Mouse (Mus musculus) brain, embryonic 14.5 days (tissue): ENCODE data around the gene Plce1. TPM values are rescaled to one million over a fixed set of nuclear protein-coding genes. Genes with fewer than 3 reads are reported as not detected.
A peak's percentile ranks its signal among the peaks of the same experiment; 100 is the strongest.

Source experiments
- DNase-seq: peaks from one replicate; pipeline ENCODE4 v3.0.0-alpha.2; 2011; ENCODE audit warnings: low read depth
- CTCF ChIP-seq: fragments of 200-500 bp; IDR thresholded peaks from 2 replicates; pipeline ENCODE4 v1.5.1; 2012; ENCODE audit warnings: inconsistent platforms, mild to moderate bottlenecking, moderate library complexity, borderline replicate concordance; ENCODE audit not compliant: insufficient read depth, insufficient read length; ENCODE audit errors: extremely low read depth
- POLR2A ChIP-seq: fragments of 200-500 bp; IDR thresholded peaks from 2 replicates; pipeline ENCODE4 v1.6.1; 2012; ENCODE audit warnings: mild to moderate bottlenecking, inconsistent platforms, borderline replicate concordance; ENCODE audit not compliant: poor library complexity, insufficient read depth, insufficient read length, severe bottlenecking; ENCODE audit errors: extremely low read depth
- polyA plus RNA-seq: library from polyadenylated mRNA; depleted of rRNA; stranded (reverse); fragments of >200 nt; gene quantifications from 2 replicates; pipeline ENCODE4 v1.2.3, GENCODE M21; 2012; rRNA removed

The Plce1 gene
- 4.9 and 6.2 TPM in 2 replicates for polyA plus RNA-seq

GRCm38 (mm10) chr19:38480731-38481621 lies at the start of gene Plce1:
TSS of gene Plce1 (plus strand) at chr19:38481109.
- peak; percentile 47 for DNase-seq
- TF ChIP-seq POLR2A (0 out of 2 replicates have a peak, but pooled peaks have one; percentile 14), CTCF (no peak)

DNA sequence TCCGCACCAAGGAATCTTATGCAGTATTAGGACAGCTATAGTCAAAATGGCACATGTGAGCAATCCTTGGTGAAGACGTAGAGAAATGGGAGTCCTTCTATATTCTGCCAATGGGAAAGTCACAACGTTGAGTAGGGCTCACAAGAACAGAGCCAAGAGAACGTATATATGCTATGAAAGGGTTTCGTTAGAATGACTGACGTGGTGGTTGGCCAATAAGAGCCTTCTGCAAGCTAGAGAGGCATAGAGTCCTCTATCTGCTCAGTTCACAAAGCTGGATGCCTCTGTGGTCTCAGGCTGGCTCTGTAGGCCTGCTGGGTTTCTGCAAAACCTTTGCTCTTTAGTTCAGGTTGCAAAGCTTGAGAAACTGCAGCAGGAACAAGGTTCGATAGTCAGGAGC lies 49.6 kb upstream of the Plce1 start:
- no peak for TF ChIP-seq CTCF
- TF ChIP-seq POLR2A: no peak
- no peak for DNase-seq

GRCm38 (mm10) chr19:38432021-38432420 lies 48.9 kb upstream of the Plce1 start:
- DNase-seq: no peak
- TF ChIP-seq CTCF (no peak), POLR2A (no peak)

DNA sequence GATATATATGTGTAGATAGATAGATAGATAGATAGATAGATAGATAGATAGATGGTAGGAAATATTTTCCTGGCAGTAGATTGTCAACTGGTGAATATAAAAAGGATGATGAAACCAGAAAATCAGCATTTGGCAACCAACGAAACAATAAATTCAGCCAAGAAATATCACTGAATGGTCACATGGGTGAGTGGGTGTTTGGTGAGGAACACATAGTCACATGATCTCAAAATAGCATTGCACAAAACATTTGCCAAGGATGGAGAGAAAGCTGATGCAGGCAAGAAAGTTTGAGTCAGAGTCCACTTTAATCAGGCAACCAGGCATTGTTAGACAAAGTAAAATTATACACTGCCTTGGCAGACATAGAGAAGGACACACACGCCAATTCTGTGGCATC lies 47.5 kb upstream of the Plce1 start:
- no peak for DNase-seq
- no peak for TF ChIP-seq CTCF
- TF ChIP-seq POLR2A: no peak

GRCm38 (mm10) chr19:38435221-38435620 lies 45.7 kb upstream of the Plce1 start:
- TF ChIP-seq POLR2A (no peak), CTCF (no peak)
- no peak for DNase-seq

DNA sequence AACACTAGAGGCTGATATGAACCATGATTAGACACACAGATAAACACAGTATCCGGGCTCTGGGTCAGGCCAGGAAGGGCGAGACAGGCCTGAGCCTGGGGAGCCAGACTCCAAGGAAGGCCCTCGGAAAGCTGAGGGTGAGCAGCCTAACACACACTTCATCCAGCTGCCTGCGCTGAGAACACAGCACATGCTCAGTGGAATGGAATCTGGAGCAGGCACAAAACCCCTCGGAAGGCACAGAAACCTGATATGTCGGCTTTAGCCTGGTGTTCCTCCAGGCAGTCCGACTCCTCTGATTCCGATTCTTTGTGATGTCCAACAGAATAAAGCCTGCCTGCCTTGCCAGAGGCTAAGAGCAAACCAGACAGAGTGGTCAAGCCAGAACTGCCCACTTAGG lies 39.0 kb upstream of the Plce1 start:
- no peak for DNase-seq
- no peak for TF ChIP-seq POLR2A
- TF ChIP-seq CTCF: no peak

GRCm38 (mm10) chr19:38445758-38446157 lies 35.2 kb upstream of the Plce1 start:
- TF ChIP-seq POLR2A (no peak), CTCF (no peak)

GRCm38 (mm10) chr19:38455228-38455627 lies 25.7 kb upstream of the Plce1 start:
- DNase-seq: no peak
- TF ChIP-seq POLR2A: no peak
- TF ChIP-seq CTCF: no peak

More at GRCm38 (mm10) chr19:38445758-38446157, 35.2 kb upstream of the Plce1 start:
- DNase-seq: no peak

DNA sequence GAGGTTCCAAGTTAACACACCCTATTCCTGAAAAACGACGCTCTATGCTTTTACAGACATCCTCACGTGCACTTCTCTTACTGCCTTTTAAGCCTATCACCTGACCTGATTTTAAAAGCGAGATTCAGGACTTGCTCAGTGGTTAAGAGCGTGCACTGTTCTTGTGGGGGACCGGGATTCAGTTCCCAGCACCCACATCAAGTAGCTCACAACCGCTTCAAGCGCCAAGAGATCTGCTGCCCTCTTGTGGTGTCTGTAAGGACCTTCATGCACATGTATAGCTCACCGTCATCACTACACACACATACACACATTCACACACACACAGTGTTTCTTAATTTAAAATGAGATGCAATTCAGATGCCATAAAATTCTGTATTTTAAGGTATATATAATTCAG lies 21.9 kb upstream of the Plce1 start:
- TF ChIP-seq CTCF (no peak), POLR2A (no peak)

GRCm38 (mm10) chr19:38460696-38461095 lies 20.2 kb upstream of the Plce1 start:
- TF ChIP-seq POLR2A (no peak), CTCF (no peak)
- peak; percentile 43 for DNase-seq

More for the DNA sequence above, 21.9 kb upstream of the Plce1 start:
- no peak for DNase-seq

- no peak for TF ChIP-seq CTCF
- TF ChIP-seq POLR2A: no peak
- DNase-seq: no peak
Observed at GRCm38 (mm10) chr19:38470257-38470893, 10.5 kb upstream of the Plce1 start.
